Mouse (Mus musculus) left cerebral cortex, adult 18-20 months (tissue): ENCODE data around the gene Abcg1. TPM values are rescaled to one million over a fixed set of nuclear protein-coding genes. Genes with fewer than 3 reads are reported as not detected.

Experiments
- DNase-seq, 2 experiments: peaks; one replicate each; pipeline ENCODE4 v3.0.0; 2021 to 2022; ENCODE audit warnings: low spot score in 2 of 2, mixed read lengths in 1 of 2
- total RNA-seq, 2 experiments: library from RNA; stranded (reverse); gene quantifications; 2 replicates each; pipeline ENCODE4 v1.2.3; 2021

Gene Abcg1
- total RNA-seq, 2 experiments from 2014 or later = 70.5 to 80.0 TPM

GRCm38 (mm10) chr17:31125548-31126266, 68.2 kb downstream of the Abcg1 start:
- DNase-seq = peak; percentile 37 to 69

GRCm38 (mm10) chr17:31128708-31129318, 71.3 kb downstream of the Abcg1 start:
- DNase-seq = no peak

GRCm38 (mm10) chr17:31129452-31129851, 72.0 kb downstream of the Abcg1 start, which contains the start of gene Tff3:
Gene Tff3, minus strand, starts transcription at chr17:31129646.
- DNase-seq = no peak

- DNase-seq = peak; percentile 61 to 64
Observed at GRCm38 (mm10) chr17:31131269-31131821, 73.9 kb downstream of the Abcg1 start.

GRCm38 (mm10) chr17:31133776-31134175, 76.3 kb downstream of the Abcg1 start:
- DNase-seq = no peak

GRCm38 (mm10) chr17:31134913-31135312, 77.4 kb downstream of the Abcg1 start:
- DNase-seq = no peak

- no peak for DNase-seq
Observed at GRCm38 (mm10) chr17:31136291-31136690, 78.8 kb downstream of the Abcg1 start.

GRCm38 (mm10) chr17:31136821-31137220, 79.3 kb downstream of the Abcg1 start:
- DNase-seq = no peak

GRCm38 (mm10) chr17:31138398-31138797, 80.9 kb downstream of the Abcg1 start:
- DNase-seq = peak; percentile 59 to 70

- DNase-seq = no peak
Observed at GRCm38 (mm10) chr17:31142116-31142515, 84.6 kb downstream of the Abcg1 start.

GRCm38 (mm10) chr17:31144040-31145037, 86.9 kb downstream of the Abcg1 start, which contains the start of gene Tff2:
Gene Tff2, minus strand, starts transcription at chr17:31144282.
- DNase-seq = no peak

- no peak for DNase-seq
Observed at GRCm38 (mm10) chr17:31145998-31146397, 88.5 kb downstream of the Abcg1 start.

- no peak for DNase-seq
Observed at GRCm38 (mm10) chr17:31152512-31152911, 95.0 kb downstream of the Abcg1 start.

- no peak for DNase-seq
Observed at GRCm38 (mm10) chr17:31152966-31153499, 95.6 kb downstream of the Abcg1 start.

- no peak for DNase-seq
Observed at GRCm38 (mm10) chr17:31153785-31154184, 96.3 kb downstream of the Abcg1 start.

- DNase-seq = no peak
Observed at GRCm38 (mm10) chr17:31157921-31158320, 100.4 kb downstream of the Abcg1 start.

GRCm38 (mm10) chr17:31160291-31160690, 102.8 kb downstream of the Abcg1 start:
- no peak for DNase-seq

- DNase-seq = no peak
Observed at GRCm38 (mm10) chr17:31162607-31163006, 105.1 kb downstream of the Abcg1 start.

- no peak for DNase-seq
Observed at GRCm38 (mm10) chr17:31163821-31164220, 106.3 kb downstream of the Abcg1 start.

GRCm38 (mm10) chr17:31165127-31165526, 107.7 kb downstream of the Abcg1 start, which contains the start of gene Tff1:
Gene Tff1, minus strand, starts transcription at chr17:31165277.
- DNase-seq = no peak
